Mouse (Mus musculus): ENCODE measurements around the gene Krtap1-5. TPM values are rescaled to one million over a fixed set of nuclear protein-coding genes. Genes with fewer than 3 reads are reported as not detected.

Krtap1-5 gene
- polyA plus RNA-seq, 1 experiment from 2014 or later: not detected

- no peak overlapping the region for H3K4me2 ChIP-seq (ENCODE audit: low read depth, low read length)
- H3K36me3 ChIP-seq (ENCODE audit: control insufficient read depth, insufficient read depth, low read length): no peaks in the 10 kb centered on the region
- H3K4me1 ChIP-seq (ENCODE audit: control insufficient read depth, insufficient read depth, low read length): no peaks in the 10 kb centered on the region
- 84% methylated on average over 3 of the region's 3 CpGs for WGBS
- no peak overlapping the region for H3K9ac ChIP-seq (replicated peaks; ENCODE audit: low read depth, low read length)
- H3K9me3 ChIP-seq (ENCODE audit: control insufficient read depth, low read length): no peaks in the 10 kb centered on the region
- H3K27me3 ChIP-seq (ENCODE audit: control insufficient read depth, insufficient read depth, low read length): no peaks in the 10 kb centered on the region
- H3K27ac ChIP-seq (ENCODE audit: low read depth, low read length): no peak overlapping the region
- ATAC-seq (ENCODE audit: low read depth): no peak
- H3K4me3 ChIP-seq (ENCODE audit: low read depth, low read length): no peak overlapping the region
These were observed 22.7 kb downstream of the Krtap1-5 start for GRCm38 (mm10) chr11:99557976-99558745.

DNA sequence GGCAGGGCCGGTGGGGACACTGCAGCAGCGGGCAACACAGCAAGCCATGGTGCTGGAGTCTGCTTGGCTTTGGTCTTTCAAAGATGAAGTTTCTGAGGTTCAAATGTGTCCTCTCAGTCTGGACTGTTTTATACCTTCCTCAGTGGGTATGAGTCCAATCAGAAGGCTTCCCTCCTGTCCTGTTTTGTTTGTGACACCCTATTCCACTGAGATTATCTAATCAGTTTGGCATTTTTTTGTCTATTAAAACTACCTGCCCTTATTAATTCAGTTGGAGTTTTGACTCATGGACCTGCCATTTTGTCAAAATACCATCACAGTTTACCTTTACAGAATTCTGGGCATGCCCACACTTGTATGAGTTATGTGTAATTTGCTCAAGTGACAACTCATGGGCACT is 24.1 kb downstream of the Krtap1-5 start, which contains the start of gene Krtap3-2:
TSS of gene Krtap3-2 (minus strand) at position 101 of the 400 bp plus-strand sequence.
- no peaks in the 10 kb centered on the region for H3K36me3 ChIP-seq (ENCODE audit: control insufficient read depth, insufficient read depth, low read length)
- H3K4me1 ChIP-seq (ENCODE audit: control insufficient read depth, insufficient read depth, low read length): no peaks in the 10 kb centered on the region
- no peaks in the 10 kb centered on the region for H3K27me3 ChIP-seq (ENCODE audit: control insufficient read depth, insufficient read depth, low read length)
- WGBS: 94% methylated on average over 2 of the region's 2 CpGs
- H3K4me3 ChIP-seq (ENCODE audit: low read depth, low read length): no peak within 1 kb of the TSS
- no peaks in the 10 kb centered on the region for H3K9me3 ChIP-seq (ENCODE audit: control insufficient read depth, low read length)
- no peak within 1 kb of the TSS for H3K4me2 ChIP-seq (ENCODE audit: low read depth, low read length)
- H3K27ac ChIP-seq (ENCODE audit: low read depth, low read length): no peak within 1 kb of the TSS
- ATAC-seq (ENCODE audit: low read depth): no peak
- no peak within 1 kb of the TSS for H3K9ac ChIP-seq (replicated peaks; ENCODE audit: low read depth, low read length)

DNA sequence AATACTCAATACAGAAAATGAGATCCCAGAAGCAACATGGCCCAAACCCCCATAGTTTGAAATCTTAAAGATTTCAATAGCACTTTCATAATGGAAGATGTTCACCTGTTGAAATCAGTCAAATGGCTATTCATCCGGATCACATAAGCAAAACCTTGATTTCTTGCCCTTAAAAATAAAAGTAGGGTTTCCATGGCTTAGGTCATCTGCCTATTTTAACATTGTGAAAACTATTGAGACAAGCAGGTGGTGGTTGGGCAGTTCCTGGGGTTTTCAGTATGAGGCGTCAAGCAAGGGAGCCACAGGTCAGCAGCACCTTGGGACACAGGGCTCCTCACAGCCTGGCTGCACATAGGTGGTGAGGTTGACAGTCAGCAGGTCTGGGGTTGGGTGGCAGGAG is 24.6 kb downstream of the Krtap1-5 start:
- Histone ChIP-seq H3K27ac (ENCODE audit: low read depth, low read length) (no peak overlapping the region), H3K4me3 (ENCODE audit: low read depth, low read length) (no peak overlapping the region), H3K4me2 (ENCODE audit: low read depth, low read length) (no peak overlapping the region), H3K27me3 (ENCODE audit: control insufficient read depth, insufficient read depth, low read length) (no peaks in the 10 kb centered on the region), H3K9me3 (ENCODE audit: control insufficient read depth, low read length) (no peaks in the 10 kb centered on the region), H3K4me1 (ENCODE audit: control insufficient read depth, insufficient read depth, low read length) (no peaks in the 10 kb centered on the region), H3K9ac (replicated peaks; ENCODE audit: low read depth, low read length) (no peak overlapping the region), H3K36me3 (ENCODE audit: control insufficient read depth, insufficient read depth, low read length) (no peaks in the 10 kb centered on the region)
- 96% methylated on average over 2 of the region's 2 CpGs for WGBS
- no peak for ATAC-seq (ENCODE audit: low read depth)

- Histone ChIP-seq H3K27ac (ENCODE audit: low read depth, low read length) (no peak within 1 kb of the TSS), H3K4me1 (ENCODE audit: control insufficient read depth, insufficient read depth, low read length) (no peaks in the 10 kb centered on the region), H3K4me3 (ENCODE audit: low read depth, low read length) (no peak within 1 kb of the TSS), H3K4me2 (ENCODE audit: low read depth, low read length) (no peak within 1 kb of the TSS), H3K9ac (replicated peaks; ENCODE audit: low read depth, low read length) (no peak within 1 kb of the TSS), H3K36me3 (ENCODE audit: control insufficient read depth, insufficient read depth, low read length) (no peaks in the 10 kb centered on the region), H3K9me3 (ENCODE audit: control insufficient read depth, low read length) (no peaks in the 10 kb centered on the region), H3K27me3 (ENCODE audit: control insufficient read depth, insufficient read depth, low read length) (no peaks in the 10 kb centered on the region)
- ATAC-seq (ENCODE audit: low read depth): no peak
- WGBS: 25% methylated on average over 4 of the region's 4 CpGs
These were observed 30.1 kb downstream of the Krtap1-5 start, which contains the start of gene Krtap3-3 for GRCm38 (mm10) chr11:99550765-99551164. Gene Krtap3-3, minus strand, starts transcription at chr11:99550865.

GRCm38 (mm10) chr11:99547892-99548291 is 32.9 kb downstream of the Krtap1-5 start:
- Histone ChIP-seq H3K27ac (ENCODE audit: low read depth, low read length) (no peak overlapping the region), H3K36me3 (ENCODE audit: control insufficient read depth, insufficient read depth, low read length) (no peaks in the 10 kb centered on the region), H3K4me1 (ENCODE audit: control insufficient read depth, insufficient read depth, low read length) (no peaks in the 10 kb centered on the region), H3K27me3 (ENCODE audit: control insufficient read depth, insufficient read depth, low read length) (no peaks in the 10 kb centered on the region), H3K9ac (replicated peaks; ENCODE audit: low read depth, low read length) (no peak overlapping the region), H3K4me2 (ENCODE audit: low read depth, low read length) (no peak overlapping the region), H3K4me3 (ENCODE audit: low read depth, low read length) (no peak overlapping the region), H3K9me3 (ENCODE audit: control insufficient read depth, low read length) (no peaks in the 10 kb centered on the region)
- ATAC-seq (ENCODE audit: low read depth): no peak

DNA sequence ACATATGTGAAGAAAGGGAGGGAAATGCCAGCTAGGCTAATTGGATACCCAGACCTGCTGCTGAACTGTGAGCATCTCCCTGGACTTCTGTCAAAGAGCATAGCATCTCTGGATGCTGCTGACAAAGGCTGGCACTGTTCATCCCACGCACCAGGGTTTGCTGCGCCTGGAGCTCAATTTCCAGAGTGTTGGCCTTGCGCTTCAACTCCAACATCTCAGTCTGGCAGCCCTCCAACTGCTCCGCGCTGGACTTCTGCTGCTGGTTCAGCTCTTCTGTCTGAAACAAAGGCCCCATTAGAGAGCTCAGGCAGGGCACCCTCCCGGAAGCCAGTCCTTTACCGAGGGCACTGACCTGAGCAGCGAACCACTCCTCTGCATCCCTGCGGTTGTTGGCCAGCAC is 41.1 kb downstream of the Krtap1-5 start:
- Histone ChIP-seq H3K9ac (replicated peaks; ENCODE audit: low read depth, low read length) (no peak overlapping the region), H3K4me3 (ENCODE audit: low read depth, low read length) (no peak overlapping the region), H3K4me1 (ENCODE audit: control insufficient read depth, insufficient read depth, low read length) (no peaks in the 10 kb centered on the region), H3K36me3 (ENCODE audit: control insufficient read depth, insufficient read depth, low read length) (no peaks in the 10 kb centered on the region), H3K9me3 (ENCODE audit: control insufficient read depth, low read length) (no peaks in the 10 kb centered on the region), H3K4me2 (ENCODE audit: low read depth, low read length) (no peak overlapping the region), H3K27ac (ENCODE audit: low read depth, low read length) (no peak overlapping the region), H3K27me3 (ENCODE audit: control insufficient read depth, insufficient read depth, low read length) (no peaks in the 10 kb centered on the region)
- WGBS: 57% methylated on average over 9 of the region's 9 CpGs
- ATAC-seq (ENCODE audit: low read depth): no peak

Other genes with a start within 250 kb of the Krtap1-5 start
- 0.10 and 0.29 TPM in 2 replicates for gene Krt26, start 243.1 kb downstream of the Krtap1-5 start, polyA plus RNA-seq (2014; fragmentation: Nextera tagmentation; extraction: Ambion mirVana)
- 0.43 TPM in 1 of 2 replicates, not detected in the other for gene Krt27, start 229.9 kb downstream of the Krtap1-5 start, polyA plus RNA-seq (2014; fragmentation: Nextera tagmentation; extraction: Ambion mirVana)
- gene Krt28, start 206.1 kb downstream of the Krtap1-5 start, polyA plus RNA-seq (2014; fragmentation: Nextera tagmentation; extraction: Ambion mirVana): 0.24 and 0.32 TPM in 2 replicates
- 33.7 and 39.7 TPM in 2 replicates for gene Krt10, start 191.7 kb downstream of the Krtap1-5 start, polyA plus RNA-seq (2014; fragmentation: Nextera tagmentation; extraction: Ambion mirVana)
- gene Krt12, start 158.8 kb downstream of the Krtap1-5 start, polyA plus RNA-seq (2014; fragmentation: Nextera tagmentation; extraction: Ambion mirVana): not detected in 2 replicates
- 0.13 TPM in 2 replicates for gene Krt20, start 142.9 kb downstream of the Krtap1-5 start, polyA plus RNA-seq (2014; fragmentation: Nextera tagmentation; extraction: Ambion mirVana)
- gene Krt23, start 87.9 kb downstream of the Krtap1-5 start, polyA plus RNA-seq (2014; fragmentation: Nextera tagmentation; extraction: Ambion mirVana): 0.22 TPM in 1 of 2 replicates, not detected in the other
- not detected in 2 replicates for gene Krt39, start 59.7 kb downstream of the Krtap1-5 start, polyA plus RNA-seq (2014; fragmentation: Nextera tagmentation; extraction: Ambion mirVana)
- gene Krt40, start 37.9 kb downstream of the Krtap1-5 start, polyA plus RNA-seq (2014; fragmentation: Nextera tagmentation; extraction: Ambion mirVana): not detected in 2 replicates
- gene Krtap3-3, start 30.2 kb downstream of the Krtap1-5 start, polyA plus RNA-seq (2014; fragmentation: Nextera tagmentation; extraction: Ambion mirVana): not detected in 2 replicates
- not detected in 2 replicates for gene Krtap3-2, start 24.2 kb downstream of the Krtap1-5 start, polyA plus RNA-seq (2014; fragmentation: Nextera tagmentation; extraction: Ambion mirVana)
- not detected in 2 replicates for gene Gm11939, start 21.6 kb downstream of the Krtap1-5 start, polyA plus RNA-seq (2014; fragmentation: Nextera tagmentation; extraction: Ambion mirVana)
- not detected in 2 replicates for gene Krtap3-1, start 14.4 kb downstream of the Krtap1-5 start, polyA plus RNA-seq (2014; fragmentation: Nextera tagmentation; extraction: Ambion mirVana)
- gene Krtap1-4, start 2.6 kb upstream of the Krtap1-5 start, polyA plus RNA-seq (2014; fragmentation: Nextera tagmentation; extraction: Ambion mirVana): not detected in 2 replicates
- gene Krtap1-3, start 10.3 kb upstream of the Krtap1-5 start, polyA plus RNA-seq (2014; fragmentation: Nextera tagmentation; extraction: Ambion mirVana): not detected in 2 replicates
- gene Krtap9-3, start 17.1 kb upstream of the Krtap1-5 start, polyA plus RNA-seq (2014; fragmentation: Nextera tagmentation; extraction: Ambion mirVana): not detected in 2 replicates
- gene Gm11938, start 22.3 kb upstream of the Krtap1-5 start, polyA plus RNA-seq (2014; fragmentation: Nextera tagmentation; extraction: Ambion mirVana): not detected in 2 replicates
- gene Gm11937, start 29.2 kb upstream of the Krtap1-5 start, polyA plus RNA-seq (2014; fragmentation: Nextera tagmentation; extraction: Ambion mirVana): not detected in 2 replicates
- gene Krtap2-4, start 33.8 kb upstream of the Krtap1-5 start, polyA plus RNA-seq (2014; fragmentation: Nextera tagmentation; extraction: Ambion mirVana): not detected in 2 replicates
- gene Gm11562, start 39.4 kb upstream of the Krtap1-5 start, polyA plus RNA-seq (2014; fragmentation: Nextera tagmentation; extraction: Ambion mirVana): not detected in 2 replicates
- gene Krtap4-1, start 47.2 kb upstream of the Krtap1-5 start, polyA plus RNA-seq (2014; fragmentation: Nextera tagmentation; extraction: Ambion mirVana): not detected in 2 replicates
- gene Krtap4-2, start 54.1 kb upstream of the Krtap1-5 start, polyA plus RNA-seq (2014; fragmentation: Nextera tagmentation; extraction: Ambion mirVana): not detected in 2 replicates
- not detected in 2 replicates for gene Krtap4-7, start 63.1 kb upstream of the Krtap1-5 start, polyA plus RNA-seq (2014; fragmentation: Nextera tagmentation; extraction: Ambion mirVana)
- gene Gm11555, start 69.2 kb upstream of the Krtap1-5 start, polyA plus RNA-seq (2014; fragmentation: Nextera tagmentation; extraction: Ambion mirVana): not detected in 2 replicates
- gene Gm11563, start 77.9 kb upstream of the Krtap1-5 start, polyA plus RNA-seq (2014; fragmentation: Nextera tagmentation; extraction: Ambion mirVana): not detected in 2 replicates
- gene Krtap4-6, start 84.9 kb upstream of the Krtap1-5 start, polyA plus RNA-seq (2014; fragmentation: Nextera tagmentation; extraction: Ambion mirVana): not detected in 2 replicates
- not detected in 2 replicates for gene Gm14190, start 109.7 kb upstream of the Krtap1-5 start, polyA plus RNA-seq (2014; fragmentation: Nextera tagmentation; extraction: Ambion mirVana)
- gene Gm14180, start 153.3 kb upstream of the Krtap1-5 start, polyA plus RNA-seq (2014; fragmentation: Nextera tagmentation; extraction: Ambion mirVana): not detected in 2 replicates
- gene Gm11595, start 191.9 kb upstream of the Krtap1-5 start, polyA plus RNA-seq (2014; fragmentation: Nextera tagmentation; extraction: Ambion mirVana): not detected in 2 replicates
- gene Krtap4-8, start 199.7 kb upstream of the Krtap1-5 start, polyA plus RNA-seq (2014; fragmentation: Nextera tagmentation; extraction: Ambion mirVana): not detected in 2 replicates
- gene Krtap4-9, start 204.2 kb upstream of the Krtap1-5 start, polyA plus RNA-seq (2014; fragmentation: Nextera tagmentation; extraction: Ambion mirVana): not detected in 2 replicates
- not detected in 2 replicates for gene Gm11596, start 212.5 kb upstream of the Krtap1-5 start, polyA plus RNA-seq (2014; fragmentation: Nextera tagmentation; extraction: Ambion mirVana)
- gene Gm11569, start 217.9 kb upstream of the Krtap1-5 start, polyA plus RNA-seq (2014; fragmentation: Nextera tagmentation; extraction: Ambion mirVana): not detected in 2 replicates
- gene Gm11554, start 223.4 kb upstream of the Krtap1-5 start, polyA plus RNA-seq (2014; fragmentation: Nextera tagmentation; extraction: Ambion mirVana): not detected in 2 replicates
- not detected in 2 replicates for gene Krtap4-13, start 228.9 kb upstream of the Krtap1-5 start, polyA plus RNA-seq (2014; fragmentation: Nextera tagmentation; extraction: Ambion mirVana)
- not detected in 2 replicates for gene Gm11564, start 234.7 kb upstream of the Krtap1-5 start, polyA plus RNA-seq (2014; fragmentation: Nextera tagmentation; extraction: Ambion mirVana)

Measured in neural tube, embryonic 14.5 days (tissue).